Mouse (Mus musculus) forebrain, embryonic 13.5 days (tissue): ENCODE results near the gene Ercc1. TPM values are rescaled to one million over a fixed set of nuclear protein-coding genes. Genes with fewer than 3 reads are reported as not detected.

Source experiments
- ATAC-seq: fragments of 200-750 bp; cut with Nextera tagmentation; 2 replicates; pipeline ENCODE4 v1.8.0; 2017
- H3K27ac ChIP-seq: fragments of 300-500 bp; sonication (generic); 2 replicates; pipeline ENCODE4 v1.5.1; 2015; ENCODE audit warnings: inconsistent platforms, mild to moderate bottlenecking, moderate library complexity
- H3K27me3 ChIP-seq: fragments of 300-500 bp; sonication (generic); 2 replicates; pipeline ENCODE4 v1.6.1; 2015; ENCODE audit warnings: mild to moderate bottlenecking, inconsistent platforms
- H3K36me3 ChIP-seq: fragments of 300-500 bp; sonication (generic); 2 replicates; pipeline ENCODE4 v1.6.1; 2015; ENCODE audit warnings: mild to moderate bottlenecking, inconsistent platforms; ENCODE audit not compliant: poor library complexity, severe bottlenecking
- H3K4me1 ChIP-seq: fragments of 300-500 bp; sonication (generic); 2 replicates; pipeline ENCODE4 v1.6.1; 2015; ENCODE audit warnings: inconsistent platforms
- H3K4me2 ChIP-seq: fragments of 300-500 bp; sonication (generic); 2 replicates; pipeline ENCODE4 v1.6.1; 2015; ENCODE audit warnings: inconsistent platforms, mild to moderate bottlenecking, moderate library complexity
- H3K4me3 ChIP-seq: fragments of 300-500 bp; sonication (generic); 2 replicates; pipeline ENCODE4 v1.5.1; 2015; ENCODE audit warnings: mild to moderate bottlenecking, inconsistent platforms
- H3K9ac ChIP-seq: fragments of 300-500 bp; sonication (generic); 2 replicates; pipeline ENCODE4 v1.6.1; 2015; ENCODE audit warnings: mild to moderate bottlenecking, inconsistent platforms
- H3K9me3 ChIP-seq: fragments of 300-500 bp; sonication (generic); replicated peaks from 2 replicates; pipeline ENCODE4 v1.6.1; 2016; ENCODE audit warnings: inconsistent platforms
- WGBS: fragments of 180-500 bp; shearing (Covaris S2); methylation state at CpG from one replicate; pipeline ENCODE4 v1.1.7; 2015; 5-methylcytosine and 5-hydroxymethylcytosine counted together
- polyA plus RNA-seq: library from polyadenylated mRNA; unstranded; fragments of >200 nt; fragmentation: Nextera tagmentation; extraction: Ambion mirVana; gene quantifications from 2 replicates; pipeline ENCODE4 v1.2.1, GENCODE M21; 2015

Ercc1 gene
- polyA plus RNA-seq: 88.0 and 96.4 TPM in 2 replicates

- 27% methylated on average over 12 of the region's 12 CpGs for WGBS
- H3K4me3 ChIP-seq: peak within 1 kb of the TSS; percentile 70
- peak within 1 kb of the TSS; percentile 84 for H3K4me2 ChIP-seq
- H3K9ac ChIP-seq: peak within 1 kb of the TSS; percentile 77
- H3K27me3 ChIP-seq: peaks cover 14% of the 10 kb centered on the region
- ATAC-seq: no peak
- H3K4me1 ChIP-seq: peaks cover 36% of the 10 kb centered on the region
- peak within 1 kb of the TSS; percentile 84 for H3K27ac ChIP-seq
- no peaks in the 10 kb centered on the region for H3K9me3 ChIP-seq
- H3K36me3 ChIP-seq: peaks cover 15% of the 10 kb centered on the region
Observed at GRCm38 (mm10) chr7:19344237-19344847, at the start of gene Ercc1. Gene Ercc1, plus strand, starts transcription at chr7:19344778.

GRCm38 (mm10) chr7:19295503-19296185, 48.9 kb upstream of the Ercc1 start:
- Histone ChIP-seq H3K9ac (peak overlapping the region; percentile 51), H3K9me3 (no peaks in the 10 kb centered on the region), H3K27me3 (no peaks in the 10 kb centered on the region), H3K4me1 (peaks cover 18% of the 10 kb centered on the region), H3K36me3 (peaks cover 23% of the 10 kb centered on the region), H3K4me2 (peak overlapping the region; percentile 51), H3K27ac (no peak overlapping the region), H3K4me3 (peak overlapping the region; percentile 18; the same call in 1 of the 2 replicates)
- WGBS: 16% methylated on average over 20 of the region's 22 CpGs
- ATAC-seq: peak; percentile 81

DNA sequence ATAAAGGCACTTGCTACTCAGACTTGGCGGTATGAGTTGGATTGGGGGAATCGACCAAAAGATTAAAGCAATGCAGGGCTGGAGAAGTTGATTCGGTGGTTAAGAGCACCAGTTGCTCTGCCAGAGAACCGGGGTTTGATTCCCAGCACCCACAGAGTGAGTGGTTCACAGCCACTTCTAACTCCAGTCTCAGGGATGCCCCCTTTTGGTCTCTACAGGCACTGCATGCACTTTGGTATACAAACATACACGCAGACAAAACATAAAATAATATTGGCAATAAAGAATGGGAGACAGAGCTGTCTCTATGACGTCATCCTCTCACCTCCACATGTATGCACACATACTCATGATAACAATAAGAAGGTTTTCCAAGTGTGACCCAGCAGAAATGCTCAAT, 47.5 kb upstream of the Ercc1 start:
- H3K4me3 ChIP-seq: no peak overlapping the region
- H3K4me2 ChIP-seq: no peak overlapping the region

GRCm38 (mm10) chr7:19297794-19298193, 46.8 kb upstream of the Ercc1 start:
- Histone ChIP-seq H3K4me2 (no peak overlapping the region), H3K9me3 (no peaks in the 10 kb centered on the region), H3K36me3 (peaks cover 21% of the 10 kb centered on the region), H3K27ac (no peak overlapping the region), H3K9ac (no peak overlapping the region), H3K4me3 (no peak overlapping the region), H3K27me3 (peaks cover 14% of the 10 kb centered on the region), H3K4me1 (peaks cover 19% of the 10 kb centered on the region)
- no peak for ATAC-seq
- 94% methylated on average over 5 of the region's 5 CpGs for WGBS

More for the DNA sequence above, 47.5 kb upstream of the Ercc1 start:
- H3K9ac ChIP-seq: no peak overlapping the region
- H3K9me3 ChIP-seq: no peaks in the 10 kb centered on the region
- no peak for ATAC-seq
- H3K27me3 ChIP-seq: peaks cover 6% of the 10 kb centered on the region
- no peak overlapping the region for H3K27ac ChIP-seq
- peaks cover 16% of the 10 kb centered on the region for H3K4me1 ChIP-seq
- WGBS: 89% methylated on average over 6 of the region's 6 CpGs
- peaks cover 23% of the 10 kb centered on the region for H3K36me3 ChIP-seq

- Histone ChIP-seq H3K36me3 (peaks cover 7% of the 10 kb centered on the region), H3K4me3 (no peak overlapping the region), H3K4me1 (peaks cover 27% of the 10 kb centered on the region), H3K4me2 (no peak overlapping the region), H3K27ac (no peak overlapping the region), H3K9ac (no peak overlapping the region), H3K27me3 (peaks cover 28% of the 10 kb centered on the region), H3K9me3 (no peaks in the 10 kb centered on the region)
- ATAC-seq: no peak
- 20% methylated on average over 3 of the region's 3 CpGs for WGBS
Observed at GRCm38 (mm10) chr7:19299194-19299593, 45.4 kb upstream of the Ercc1 start.

DNA sequence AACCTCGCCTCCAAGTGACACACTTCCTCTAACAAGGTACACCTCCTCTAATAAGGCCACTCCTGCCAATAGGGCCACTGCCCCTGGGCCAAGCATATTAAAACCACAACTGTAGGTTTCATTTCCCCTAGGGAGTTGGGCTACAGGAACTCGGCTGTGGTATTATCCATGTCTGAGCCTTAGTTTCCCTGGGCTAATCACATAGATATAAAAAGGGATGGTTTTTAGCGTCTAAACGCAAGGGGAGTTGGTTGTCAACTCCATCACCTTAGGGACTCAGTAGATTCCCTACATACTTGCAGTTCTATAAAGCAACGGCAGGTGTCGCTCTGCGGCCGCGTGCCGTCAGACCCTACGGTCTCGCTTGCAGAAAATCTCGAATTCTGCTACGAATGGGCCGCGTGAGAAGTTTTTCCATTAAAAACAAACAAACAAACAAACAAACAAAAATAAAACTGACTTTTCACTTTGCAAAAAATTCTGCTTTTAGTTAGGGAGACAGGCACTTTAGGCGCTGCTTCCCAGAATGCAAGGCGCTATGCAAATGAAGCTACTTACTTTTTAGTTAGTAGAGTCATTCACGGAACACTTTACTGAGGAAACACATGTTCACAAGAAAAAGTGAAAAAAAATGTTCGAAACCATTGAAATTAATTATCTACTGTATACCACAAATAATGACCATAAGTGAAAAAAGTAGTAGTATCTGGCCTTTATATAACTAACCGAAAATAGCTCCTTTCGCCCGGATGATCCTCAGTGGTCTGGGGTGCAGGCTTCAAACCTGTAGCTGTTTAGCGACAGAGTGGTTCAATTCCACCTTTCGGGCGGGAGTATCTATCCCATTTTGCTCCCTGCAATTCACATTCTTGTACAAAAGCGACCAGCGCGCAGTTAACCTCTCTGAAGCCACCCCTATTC, 43.8 kb upstream of the Ercc1 start:
- Histone ChIP-seq H3K9me3 (no peaks in the 10 kb centered on the region), H3K36me3 (no peaks in the 10 kb centered on the region), H3K4me2 (peak overlapping the region; percentile 64), H3K9ac (peak overlapping the region; percentile 41), H3K27me3 (peaks cover 44% of the 10 kb centered on the region), H3K27ac (no peak overlapping the region), H3K4me1 (peaks cover 33% of the 10 kb centered on the region), H3K4me3 (peak overlapping the region; percentile 44)
- ATAC-seq: peak; percentile 82
- WGBS: under 1% methylated on average over 29 of the region's 29 CpGs

DNA sequence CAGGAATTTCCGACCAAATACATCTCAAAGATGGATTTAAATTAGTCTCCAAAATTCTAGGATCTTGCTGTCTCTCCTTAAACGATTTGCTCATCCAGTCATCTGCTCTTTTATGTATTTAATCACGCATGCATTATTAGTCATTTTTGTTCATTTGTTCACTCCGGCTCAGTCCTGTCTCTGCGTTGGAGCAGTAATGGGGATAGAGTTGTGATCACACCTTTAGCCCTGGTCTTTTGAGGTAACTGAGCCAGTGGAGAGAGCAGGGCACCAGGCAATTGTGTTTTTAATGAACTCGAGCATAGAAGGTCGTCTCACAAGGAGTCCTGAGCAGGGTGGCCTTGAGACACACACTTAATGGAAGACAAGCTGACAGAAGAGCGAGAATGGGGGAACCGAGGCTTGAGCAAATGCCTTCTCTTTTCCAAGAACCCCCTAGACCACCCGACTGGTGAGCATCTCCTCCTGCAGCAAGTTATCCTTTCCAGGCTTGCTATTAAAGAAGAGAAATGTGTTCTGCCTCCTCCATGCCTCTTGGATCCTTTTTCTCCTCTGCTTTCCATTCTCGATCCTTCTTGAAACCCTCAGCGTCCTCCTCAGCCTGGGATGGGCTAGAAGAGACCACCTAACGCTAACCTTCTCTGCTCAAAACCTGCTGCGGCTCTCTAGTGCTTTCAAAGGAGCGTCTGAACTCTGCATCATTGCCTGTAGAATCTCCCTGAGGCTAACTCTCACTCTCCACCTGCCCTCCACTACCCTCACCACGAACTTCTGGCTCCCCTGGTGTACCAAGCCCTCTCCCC, 42.9 kb upstream of the Ercc1 start:
- 10% methylated on average over 16 of the region's 16 CpGs for WGBS
- peak overlapping the region; percentile 44 for H3K4me3 ChIP-seq
- H3K4me2 ChIP-seq: peak overlapping the region; percentile 64
- H3K36me3 ChIP-seq: no peaks in the 10 kb centered on the region
- H3K9me3 ChIP-seq: no peaks in the 10 kb centered on the region
- no peak overlapping the region for H3K27ac ChIP-seq
- H3K9ac ChIP-seq: peak overlapping the region; percentile 55
- ATAC-seq: no peak
- H3K4me1 ChIP-seq: peaks cover 33% of the 10 kb centered on the region
- H3K27me3 ChIP-seq: peaks cover 53% of the 10 kb centered on the region

DNA sequence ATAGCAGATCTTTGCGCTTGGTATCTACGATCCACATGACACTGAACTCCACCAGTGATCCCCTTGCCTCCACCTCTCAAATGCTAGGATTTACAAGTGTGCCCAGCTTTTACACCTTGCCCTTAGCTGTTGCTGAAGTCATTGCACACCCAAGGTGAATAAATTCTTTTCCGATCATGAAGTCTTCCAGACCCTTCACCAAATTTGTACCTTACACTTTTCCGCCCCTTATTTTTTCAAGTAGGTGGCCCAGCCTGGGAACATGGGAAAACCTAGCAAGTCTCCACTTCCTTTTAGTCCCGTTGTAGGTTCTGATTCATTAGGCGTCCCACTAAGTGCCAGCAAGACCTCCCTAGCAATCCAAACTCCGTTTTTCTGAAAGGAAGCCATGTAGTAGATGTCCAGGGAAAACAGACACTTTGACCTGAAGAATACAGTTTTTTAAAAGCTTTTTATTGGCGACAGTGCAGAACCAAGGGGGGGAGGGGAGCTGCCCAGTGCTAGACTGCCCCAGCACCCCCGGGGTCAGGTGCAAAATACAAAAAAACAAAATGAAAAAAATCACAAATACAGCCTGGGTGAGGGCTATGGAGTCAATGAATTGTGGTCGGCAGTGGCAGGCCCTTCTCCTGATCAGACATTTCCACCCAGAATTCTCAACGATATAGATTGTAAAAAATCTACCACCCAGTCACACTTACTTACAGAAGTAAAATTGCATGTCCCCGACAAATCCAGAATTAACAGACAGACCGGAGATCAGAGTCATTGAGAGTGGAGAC, 42.1 kb upstream of the Ercc1 start:
- no peak for ATAC-seq

DNA sequence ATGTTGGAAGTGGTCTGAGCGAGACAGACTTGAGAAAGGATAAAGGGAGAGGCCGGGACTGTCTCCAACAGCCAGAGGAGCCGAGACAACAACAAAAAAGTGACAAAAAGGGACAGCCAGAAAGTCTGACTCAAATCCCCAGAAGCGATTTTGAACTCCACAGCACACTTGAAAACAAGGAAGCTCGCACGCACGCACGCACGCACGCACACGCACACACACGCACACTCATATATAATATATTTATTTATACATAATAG, 41.6 kb upstream of the Ercc1 start:
- H3K4me3 ChIP-seq: no peak overlapping the region
- no peaks in the 10 kb centered on the region for H3K9me3 ChIP-seq
- no peak overlapping the region for H3K27ac ChIP-seq
- ATAC-seq: no peak
- no peak overlapping the region for H3K9ac ChIP-seq
- peaks cover 61% of the 10 kb centered on the region for H3K27me3 ChIP-seq
- peaks cover 40% of the 10 kb centered on the region for H3K4me1 ChIP-seq
- WGBS: 75% methylated on average over 12 of the region's 12 CpGs
- no peaks in the 10 kb centered on the region for H3K36me3 ChIP-seq
- no peak overlapping the region for H3K4me2 ChIP-seq

More for the DNA sequence above, 42.1 kb upstream of the Ercc1 start:
- WGBS: 47% methylated on average over 13 of the region's 13 CpGs
- H3K27ac ChIP-seq: no peak overlapping the region
- H3K27me3 ChIP-seq: peaks cover 61% of the 10 kb centered on the region
- H3K36me3 ChIP-seq: no peaks in the 10 kb centered on the region
- H3K9ac ChIP-seq: peak overlapping the region; percentile 55; the same call in 1 of the 2 replicates
- peaks cover 35% of the 10 kb centered on the region for H3K4me1 ChIP-seq
- H3K9me3 ChIP-seq: no peaks in the 10 kb centered on the region
- peak overlapping the region; percentile 64 for H3K4me2 ChIP-seq
- peak overlapping the region; percentile 44 for H3K4me3 ChIP-seq

- WGBS: 0% methylated on average over 16 of the region's 16 CpGs
- H3K9me3 ChIP-seq: no peaks in the 10 kb centered on the region
Observed at GRCm38 (mm10) chr7:19303770-19304169, 40.8 kb upstream of the Ercc1 start.

More at GRCm38 (mm10) chr7:19303770-19304169, 40.8 kb upstream of the Ercc1 start:
- Histone ChIP-seq H3K27me3 (peaks cover 61% of the 10 kb centered on the region), H3K27ac (no peak overlapping the region), H3K9ac (peak overlapping the region; percentile 48; the same call in 1 of the 2 replicates), H3K4me1 (peaks cover 44% of the 10 kb centered on the region), H3K4me3 (peak overlapping the region; percentile 39), H3K36me3 (no peaks in the 10 kb centered on the region), H3K4me2 (peak overlapping the region; percentile 59)
- no peak for ATAC-seq
